Mouse (Mus musculus) CH12.LX (cell line): ENCODE results near the gene Mdm1. TPM values are rescaled to one million over a fixed set of nuclear protein-coding genes. Genes with fewer than 3 reads are reported as not detected.
A peak's percentile ranks its signal among the peaks of the same experiment; 100 is the strongest.

Experiments used
- DNase-seq: peaks from one replicate; pipeline ENCODE4 v3.0.0-alpha.2; 2013; ENCODE audit errors: extremely low read depth
- H3K27ac ChIP-seq: 2 replicates; pipeline ENCODE4 v1.5.1; 2012; ENCODE audit warnings: low read depth, mild to moderate bottlenecking, control low read depth, moderate library complexity; ENCODE audit not compliant: insufficient read depth
- H3K27me3 ChIP-seq: replicated peaks from 2 replicates; pipeline ENCODE3; 2012; ENCODE audit warnings: inconsistent platforms
- H3K36me3 ChIP-seq, 2 experiments: replicated peaks in 1 of 2; 2 replicates each; pipeline versions ENCODE3 to v1.6.1; 2012; ENCODE audit warnings: inconsistent platforms in 1 of 2, low read length in 1 of 2, mild to moderate bottlenecking in 1 of 2, mixed read lengths in 1 of 2, moderate library complexity in 1 of 2; ENCODE audit not compliant: control insufficient read depth in 1 of 2, insufficient read depth in 1 of 2
- H3K4me1 ChIP-seq, 2 experiments: 2 replicates each; pipeline ENCODE4 v1.6.1; 2012; ENCODE audit warnings: inconsistent platforms in 1 of 2, moderate library complexity in 1 of 2; ENCODE audit not compliant: insufficient read depth in 2 of 2, control insufficient read depth in 1 of 2
- H3K4me2 ChIP-seq: 2 replicates; pipeline ENCODE4 v1.6.1; 2012; ENCODE audit warnings: low read depth, mild to moderate bottlenecking, control low read depth; ENCODE audit not compliant: poor library complexity, insufficient read depth, severe bottlenecking
- H3K4me3 ChIP-seq, 3 experiments: fragments of 150-350 bp in 1 of 3; sonication (generic) in 1 of 3; replicated peaks in 1 of 3; 2 replicates each; pipeline versions ENCODE3 to v1.5.1; 2011 to 2012; ENCODE audit warnings: low read depth in 2 of 3, low read length in 2 of 3, mild to moderate bottlenecking in 2 of 3, moderate library complexity in 2 of 3, control low read depth in 1 of 3, improper control_type of control experiment in 1 of 3, inconsistent platforms in 1 of 3, mixed read lengths in 1 of 3; ENCODE audit not compliant: poor library complexity in 1 of 3
- H3K79me2 ChIP-seq: replicated peaks from 2 replicates; pipeline ENCODE4 v1.6.1; 2012; ENCODE audit warnings: mild to moderate bottlenecking, moderate library complexity; ENCODE audit not compliant: control insufficient read depth, poor library complexity, insufficient read depth, severe bottlenecking; ENCODE audit errors: extremely low read depth
- H3K9ac ChIP-seq: 2 replicates; pipeline ENCODE4 v1.6.1; 2012; ENCODE audit warnings: low read depth, mild to moderate bottlenecking, control low read depth, moderate library complexity; ENCODE audit not compliant: insufficient read depth
- H3K9me3 ChIP-seq: replicated peaks from 2 replicates; pipeline ENCODE3; 2012; ENCODE audit warnings: low read length, inconsistent platforms, mixed read lengths
- BHLHE40 ChIP-seq: IDR thresholded peaks from 2 replicates; pipeline ENCODE4 v1.6.1; 2011; ENCODE audit warnings: mild to moderate bottlenecking, low read depth, low read length, improper control_type of control experiment
- CHD1 ChIP-seq: IDR thresholded peaks from 2 replicates; pipeline ENCODE4 v1.6.1; 2012; ENCODE audit warnings: low read depth, low read length, improper control_type of control experiment, inconsistent platforms
- CHD2 ChIP-seq: IDR thresholded peaks from 2 replicates; pipeline ENCODE4 v1.6.1; 2011; ENCODE audit warnings: low read length, improper control_type of control experiment
- CTCF ChIP-seq, 2 experiments: IDR thresholded peaks in 1 of 2; conservative IDR thresholded peaks in 1 of 2; 2 replicates each; pipeline ENCODE4 v1.5.1; 2011 to 2012; ENCODE audit warnings: low read depth in 2 of 2, low read length in 2 of 2, improper control_type of control experiment in 1 of 2, inconsistent platforms in 1 of 2, mild to moderate bottlenecking in 1 of 2, moderate library complexity in 1 of 2
- E2F4 ChIP-seq: IDR thresholded peaks from 2 replicates; pipeline ENCODE4 v1.6.1; 2011; ENCODE audit warnings: low read depth, low read length, improper control_type of control experiment; ENCODE audit not compliant: insufficient replicate concordance
- ELF1 ChIP-seq: IDR thresholded peaks from 2 replicates; pipeline ENCODE4 v1.6.1; 2014; ENCODE audit warnings: low read depth, mild to moderate bottlenecking, inconsistent platforms, low read length, improper control_type of control experiment
- EP300 ChIP-seq: IDR thresholded peaks from 2 replicates; pipeline ENCODE4 v1.6.1; 2011; ENCODE audit warnings: low read length, improper control_type of control experiment
- ETS1 ChIP-seq: conservative IDR thresholded peaks from 2 replicates; pipeline ENCODE4 v1.6.1; 2012; ENCODE audit warnings: low read depth, mild to moderate bottlenecking, inconsistent platforms, low read length, improper control_type of control experiment, moderate library complexity
- GABPA ChIP-seq: IDR thresholded peaks from 2 replicates; pipeline ENCODE4 v1.6.1; 2012; ENCODE audit warnings: low read depth, low read length, improper control_type of control experiment, inconsistent platforms; ENCODE audit not compliant: insufficient replicate concordance
- HCFC1 ChIP-seq: IDR thresholded peaks from 2 replicates; pipeline ENCODE4 v1.6.1; 2012; ENCODE audit warnings: low read depth, mild to moderate bottlenecking, inconsistent platforms, low read length, improper control_type of control experiment
- IRF4 ChIP-seq: IDR thresholded peaks from 2 replicates; pipeline ENCODE4 v1.6.1; 2014; ENCODE audit warnings: low read depth, mild to moderate bottlenecking, inconsistent platforms, low read length, improper control_type of control experiment
- JUN ChIP-seq: IDR thresholded peaks from 2 replicates; pipeline ENCODE4 v1.6.1; 2011; ENCODE audit warnings: low read depth, mild to moderate bottlenecking, low read length, improper control_type of control experiment, moderate library complexity; ENCODE audit not compliant: insufficient read depth
- JUND ChIP-seq: conservative IDR thresholded peaks from 2 replicates; pipeline ENCODE4 v1.6.1; 2011; ENCODE audit warnings: low read depth, low read length, improper control_type of control experiment
- KAT2A ChIP-seq: IDR thresholded peaks from 2 replicates; pipeline ENCODE4 v1.6.1; 2012; ENCODE audit warnings: low read length, improper control_type of control experiment, inconsistent platforms; ENCODE audit not compliant: insufficient replicate concordance
- MAFK ChIP-seq: IDR thresholded peaks from 2 replicates; pipeline ENCODE4 v1.6.1; 2011; ENCODE audit warnings: low read length, improper control_type of control experiment; ENCODE audit not compliant: insufficient replicate concordance
- MAX ChIP-seq: IDR thresholded peaks from 2 replicates; pipeline ENCODE4 v1.6.1; 2011; ENCODE audit warnings: low read length, improper control_type of control experiment
- MAZ ChIP-seq: IDR thresholded peaks from 2 replicates; pipeline ENCODE4 v1.6.1; 2012; ENCODE audit warnings: low read depth, mild to moderate bottlenecking, inconsistent platforms, low read length, improper control_type of control experiment, moderate library complexity
- MEF2A ChIP-seq: IDR thresholded peaks from 2 replicates; pipeline ENCODE4 v1.6.1; 2014; ENCODE audit warnings: low read depth, mild to moderate bottlenecking, inconsistent platforms, low read length, improper control_type of control experiment, borderline replicate concordance
- MXI1 ChIP-seq: IDR thresholded peaks from 2 replicates; pipeline ENCODE4 v1.6.1; 2011; ENCODE audit warnings: mild to moderate bottlenecking, low read depth, low read length, improper control_type of control experiment
- NELFE ChIP-seq: IDR thresholded peaks from 2 replicates; pipeline ENCODE4 v1.6.1; 2011; ENCODE audit warnings: low read depth, low read length, improper control_type of control experiment
- NRF1 ChIP-seq: IDR thresholded peaks from 2 replicates; pipeline ENCODE4 v1.6.1; 2014; ENCODE audit warnings: low read depth, mild to moderate bottlenecking, inconsistent platforms, low read length, improper control_type of control experiment, moderate library complexity
- PAX5 ChIP-seq: IDR thresholded peaks from 2 replicates; pipeline ENCODE4 v1.6.1; 2012; ENCODE audit warnings: low read length, inconsistent platforms, mixed read lengths
- POLR2A ChIP-seq: IDR thresholded peaks from 2 replicates; pipeline ENCODE4 v1.6.1; 2011; ENCODE audit warnings: low read depth, mild to moderate bottlenecking, improper control_type of control experiment, low read length
- POLR2AphosphoS2 ChIP-seq: IDR thresholded peaks from 2 replicates; pipeline ENCODE4 v1.6.1; 2011; ENCODE audit warnings: low read depth, low read length, improper control_type of control experiment
- RAD21 ChIP-seq: IDR thresholded peaks from 2 replicates; pipeline ENCODE4 v1.6.1; 2011; ENCODE audit warnings: low read depth, mild to moderate bottlenecking, low read length, improper control_type of control experiment, moderate library complexity
- RCOR1 ChIP-seq: conservative IDR thresholded peaks from 2 replicates; pipeline ENCODE4 v1.6.1; 2012; ENCODE audit warnings: low read depth, mild to moderate bottlenecking, inconsistent platforms, low read length, improper control_type of control experiment
- SIN3A ChIP-seq: IDR thresholded peaks from 2 replicates; pipeline ENCODE4 v1.6.1; 2012; ENCODE audit warnings: low read length, improper control_type of control experiment, inconsistent platforms
- SMC3 ChIP-seq: IDR thresholded peaks from 2 replicates; pipeline ENCODE4 v1.6.1; 2011; ENCODE audit warnings: low read depth, low read length, improper control_type of control experiment
- TBP ChIP-seq: conservative IDR thresholded peaks from 2 replicates; pipeline ENCODE4 v1.6.1; 2011; ENCODE audit warnings: low read depth, low read length, improper control_type of control experiment
- TCF12 ChIP-seq: IDR thresholded peaks from 2 replicates; pipeline ENCODE4 v1.6.1; 2014; ENCODE audit warnings: low read depth, mild to moderate bottlenecking, inconsistent platforms, low read length, improper control_type of control experiment
- UBTF ChIP-seq: IDR thresholded peaks from 2 replicates; pipeline ENCODE4 v1.6.1; 2012; ENCODE audit warnings: low read depth, mild to moderate bottlenecking, inconsistent platforms, low read length, improper control_type of control experiment, moderate library complexity
- USF1 ChIP-seq: IDR thresholded peaks from 2 replicates; pipeline ENCODE4 v1.6.1; 2014; ENCODE audit warnings: low read depth, mild to moderate bottlenecking, inconsistent platforms, low read length, improper control_type of control experiment
- USF2 ChIP-seq: conservative IDR thresholded peaks from 2 replicates; pipeline ENCODE4 v1.6.1; 2011; ENCODE audit warnings: low read depth, low read length, improper control_type of control experiment
- ZC3H11A ChIP-seq: IDR thresholded peaks from 2 replicates; pipeline ENCODE4 v1.6.1; 2012; ENCODE audit warnings: low read depth, mild to moderate bottlenecking, inconsistent platforms, low read length, improper control_type of control experiment
- ZKSCAN1 ChIP-seq: IDR thresholded peaks from 2 replicates; pipeline ENCODE4 v1.6.1; 2012; ENCODE audit warnings: low read depth, inconsistent platforms, low read length, improper control_type of control experiment, borderline replicate concordance
- ZMIZ1 ChIP-seq: IDR thresholded peaks from 2 replicates; pipeline ENCODE4 v1.6.1; 2012; ENCODE audit warnings: low read depth, mild to moderate bottlenecking, inconsistent platforms, low read length, improper control_type of control experiment
- ZNF384 ChIP-seq: IDR thresholded peaks from 2 replicates; pipeline ENCODE4 v1.6.1; 2012; ENCODE audit warnings: low read depth, low read length, improper control_type of control experiment, inconsistent platforms
- dilution Hi-C: fragments of 300-500 bp; cut with MboI; formaldehyde crosslinking; loops from 2 replicates; pipeline ENCODE4 v1.14.3; 2020; ENCODE audit warnings: low sequenced_read_pairs; ENCODE audit not compliant: extremely low pct_unique_long_range_greater_than_20kb, extremely low pct_ligation_motif_present
- in situ Hi-C: fragments of 300-500 bp; cut with MboI; formaldehyde crosslinking; loops from 3 replicates; pipeline ENCODE4 v1.14.3; 2019; ENCODE audit warnings: low sequenced_read_pairs, low pct_ligation_motif_present, low pct_unique_long_range_greater_than_20kb, mixed read lengths
- polyA plus RNA-seq: library from polyadenylated mRNA; unstranded; fragments of >175 nt; gene quantifications from 2 replicates; pipeline ENCODE4 v1.2.1, GENCODE M21; 2012; ENCODE audit warnings: low read depth; ENCODE audit not compliant: insufficient read length
- total RNA-seq, 2 experiments: library from RNA; depleted of rRNA; stranded (reverse); fragments of 300-350 nt in 1 of 2; fragments of >200 nt in 1 of 2; gene quantifications; 2 replicates each; pipeline ENCODE4 v1.2.3; 2012 to 2014

The Mdm1 gene
- total RNA-seq (2012; rRNA removed) (6.8 and 7.7 TPM in 2 replicates), total RNA-seq (2014; rRNA removed) (10.4 and 12.6 TPM in 2 replicates), polyA plus RNA-seq (9.7 and 10.8 TPM in 2 replicates)

GRCm38 (mm10) chr10:118141018-118141883 lies at the start of gene Mdm1:
Gene Mdm1 (plus strand): TSS chr10:118141811.
- dilution Hi-C loops: no loop called here
- in situ Hi-C loops: no loop called here
- peaks cover 0 to 10% of the 10 kb centered on the region in 2 experiments for H3K36me3 ChIP-seq
- no peak within 1 kb of the TSS for H3K27ac ChIP-seq
- peak; percentile 98 for DNase-seq
- peaks cover 2 to 16% of the 10 kb centered on the region in 2 experiments; a peak in 3 of 4 replicates for H3K4me1 ChIP-seq
- H3K9ac ChIP-seq: peak within 1 kb of the TSS; percentile 67
- no peaks in the 10 kb centered on the region for H3K27me3 ChIP-seq
- H3K9me3 ChIP-seq: no peaks in the 10 kb centered on the region
- no peaks in the 10 kb centered on the region for H3K79me2 ChIP-seq
- peak within 1 kb of the TSS; percentile 85 for H3K4me2 ChIP-seq
- peak within 1 kb of the TSS; percentile 43 to 90 (median 67) for H3K4me3 ChIP-seq
- no peak for TF ChIP-seq USF2
- no peak for TF ChIP-seq MEF2A
- peak; percentile 93 for TF ChIP-seq SIN3A
- TF ChIP-seq JUN: no peak
- no peak for TF ChIP-seq ZKSCAN1
- peak; percentile 84 for TF ChIP-seq NRF1
- no peak for TF ChIP-seq JUND
- TF ChIP-seq IRF4: 0 out of 2 replicates have a peak, but pooled peaks have one; percentile 10
- TF ChIP-seq TCF12: peak; percentile 89; the same call in 1 of the 2 replicates
- TF ChIP-seq E2F4: peak; percentile 84; the same call in 1 of the 2 replicates
- TF ChIP-seq RAD21: no peak
- peak; percentile 43; the same call in 1 of the 2 replicates for TF ChIP-seq ELF1
- no peak for TF ChIP-seq PAX5
- TF ChIP-seq TBP: peak; percentile 85; the same call in 1 of the 2 replicates
- peak; percentile 43 for TF ChIP-seq HCFC1
- no peak for TF ChIP-seq ZNF384
- no peak for TF ChIP-seq SMC3
- peak; percentile 98 for TF ChIP-seq POLR2A
- TF ChIP-seq BHLHE40: no peak; the same call in 1 of the 2 replicates
- peak; percentile 97 for TF ChIP-seq NELFE
- TF ChIP-seq USF1: no peak
- TF ChIP-seq MAX: peak; percentile 24; the same call in 1 of the 2 replicates
- TF ChIP-seq RCOR1: no peak
- TF ChIP-seq EP300: no peak
- no peak for TF ChIP-seq ZC3H11A
- TF ChIP-seq GABPA: no peak
- 0 out of 2 replicates have a peak, but pooled peaks have one; percentile 20 for TF ChIP-seq MAZ
- 0 out of 2 replicates have a peak, but pooled peaks have one; percentile 20 for TF ChIP-seq UBTF
- peak; percentile 81; the same call in 1 of the 2 replicates for TF ChIP-seq POLR2AphosphoS2
- peak; percentile 43 for TF ChIP-seq CHD2
- TF ChIP-seq ZMIZ1: peak; percentile 94
- no peak for TF ChIP-seq CTCF (conservative IDR thresholded peaks at IDR 0.05 in 1 of 2, IDR thresholded peaks at IDR 0.05 in 1 of 2; ENCODE audit: low read depth in 2 of 2, low read length in 2 of 2)
- no peak for TF ChIP-seq CHD1
- TF ChIP-seq ETS1: no peak
- no peak for TF ChIP-seq MAFK
- TF ChIP-seq MXI1: peak; percentile 78
- 0 out of 2 replicates have a peak, but pooled peaks have one; percentile 21 for TF ChIP-seq KAT2A
